8 mouse cellular contexts compared by ENCODE assay signal in the genomic region with DNA sequence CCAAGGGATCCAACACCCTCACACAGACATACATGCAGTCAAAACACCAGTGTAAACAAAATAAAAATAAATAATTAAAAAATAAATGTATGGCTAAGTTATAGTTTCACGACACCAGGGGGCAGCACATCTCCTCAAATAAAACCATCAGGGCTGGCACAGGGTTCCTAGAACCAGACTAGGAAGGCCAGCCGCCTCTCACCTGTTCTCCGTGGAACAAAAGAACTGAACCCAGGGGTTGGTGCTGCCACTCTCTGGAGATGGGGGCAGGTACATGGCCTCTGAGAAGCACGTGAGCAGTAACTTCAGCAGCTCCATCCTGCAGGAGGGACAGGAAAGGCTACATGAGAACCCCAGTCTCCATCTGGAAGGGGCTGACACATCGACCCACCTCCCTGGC. TPM values are rescaled to one million over a fixed set of nuclear protein-coding genes. Genes with fewer than 3 reads are reported as not detected.
DNase-seq lines count a peak whose midpoint lies in the region; ATAC-seq lines count a peak whose summit lies in the region.

No protein-coding gene starts in this region.

- no peak for ATAC-seq in heart, embryonic 15.5 days (replicated peaks; ENCODE audit: insufficient number of reproducible peaks, insufficient read depth, low FRiP score, low read depth)

- peak overlapping the region; percentile 59; the same call in 1 of the 2 replicates for H3K27ac ChIP-seq in heart, embryonic 15.5 days

- 18% methylated on average over 5 of the region's 5 CpGs for WGBS in heart, embryonic 15.5 days

- peaks cover 12% of the 10 kb centered on the region for H3K4me1 ChIP-seq in heart, embryonic 15.5 days (replicated peaks)

- H3K4me2 ChIP-seq in heart, embryonic 15.5 days, result no peak overlapping the region

- H3K9me3 ChIP-seq in heart, embryonic 15.5 days (replicated peaks), result no peaks in the 10 kb centered on the region

- H3K9ac ChIP-seq in heart, embryonic 15.5 days, result no peak overlapping the region

- no peak overlapping the region for H3K4me3 ChIP-seq in heart, embryonic 15.5 days

- peak; percentile 68 to 82 for DNase-seq in CD8-positive naive resting alpha-beta T cell, adult 2 months (ENCODE audit: low read depth in 2 of 2, low spot score in 2 of 2)
- DNase-seq in adrenal gland, adult 18-20 months (ENCODE audit: low spot score in 2 of 2), result peak; percentile 70 to 72
- DNase-seq in embryo, embryonic 11.5 days (ENCODE audit: low read depth, low spot score), result peak; percentile 54
- peak; percentile 80 to 92 for DNase-seq in kidney, postnatal 25 days
- DNase-seq in lung, postnatal 25 days (ENCODE audit: low spot score), result peak; percentile 75
- peak; percentile 80 for DNase-seq in right cerebral cortex, adult 2 months (ENCODE audit: low spot score in 2 of 2)
- DNase-seq in yolk sac, embryonic 10.5 days (ENCODE audit: low spot score), result peak; percentile 41

- H3K27me3 ChIP-seq in heart, embryonic 15.5 days, result peaks cover 35% of the 10 kb centered on the region

- H3K36me3 ChIP-seq in heart, embryonic 15.5 days, result no peaks in the 10 kb centered on the region

RNA-seq across cellular contexts. Expression of gene Hid1, which starts 9.1 kb away (rescaled TPM):
- 10 to 100 TPM; 31.4 to 65.8 TPM for total RNA-seq in adrenal gland, adult 18-20 months (2021)
- 7.6 and 11.2 TPM in 2 replicates for polyA plus RNA-seq in heart, embryonic 15.5 days (2015; fragmentation: Nextera tagmentation; extraction: Ambion mirVana)

RNA-seq across cellular contexts. Expression of gene Cdr2l, which starts 23.2 kb away (rescaled TPM):
- total RNA-seq in adrenal gland, adult 18-20 months (2021), result 100 to 1,000 TPM; 159 to 181 TPM
- polyA plus RNA-seq in heart, embryonic 15.5 days (2015; fragmentation: Nextera tagmentation; extraction: Ambion mirVana), result 6.3 and 11.1 TPM in 2 replicates

RNA-seq across cellular contexts. Expression of gene Otop3, which starts 23.9 kb away (rescaled TPM):
- total RNA-seq in adrenal gland, adult 18-20 months (2021), result not detected
- polyA plus RNA-seq in heart, embryonic 15.5 days (2015; fragmentation: Nextera tagmentation; extraction: Ambion mirVana), result not detected in 2 replicates

RNA-seq across cellular contexts. Expression of gene Ush1g, which starts 36.6 kb away (rescaled TPM):
- total RNA-seq in adrenal gland, adult 18-20 months (2021), result under 1 TPM; 0.36 to 0.74 TPM
- polyA plus RNA-seq in heart, embryonic 15.5 days (2015; fragmentation: Nextera tagmentation; extraction: Ambion mirVana), result 0.11 and 0.29 TPM in 2 replicates

RNA-seq across cellular contexts. Expression of gene Mrpl58, which starts 45.1 kb away (rescaled TPM):
- total RNA-seq in adrenal gland, adult 18-20 months (2021), result 100 to 1,000 TPM; 133 to 137 TPM
- 163 and 167 TPM in 2 replicates for polyA plus RNA-seq in heart, embryonic 15.5 days (2015; fragmentation: Nextera tagmentation; extraction: Ambion mirVana)
